Mouse (Mus musculus) embryo, embryonic 10 days (tissue): ENCODE data around the gene Gm7534.

Experiments
- DNase-seq: peaks from one replicate; pipeline ENCODE4 v3.0.0-alpha.2; 2015; ENCODE audit warnings: low spot score

Gm7534 gene

GRCm38 (mm10) chr4:134202904-134203303 is at the start of gene Gm7534:
Gene Gm7534, minus strand, starts transcription at chr4:134203004.
- no peak for DNase-seq

GRCm38 (mm10) chr4:134252131-134252910 is 49.5 kb upstream of the Gm7534 start:
- DNase-seq, result peak; percentile 63

- peak; percentile 62 for DNase-seq
These were observed 48.7 kb upstream of the Gm7534 start for GRCm38 (mm10) chr4:134251241-134252130.

GRCm38 (mm10) chr4:134250930-134251240 is 48.1 kb upstream of the Gm7534 start:
- DNase-seq, result no peak

- DNase-seq, result no peak
These were observed 47.5 kb upstream of the Gm7534 start for GRCm38 (mm10) chr4:134250116-134250929.

- peak; percentile 87 for DNase-seq
These were observed 46.8 kb upstream of the Gm7534 start for GRCm38 (mm10) chr4:134249651-134250050.

- no peak for DNase-seq
These were observed 44.0 kb upstream of the Gm7534 start, which contains the start of gene Gm30191 for GRCm38 (mm10) chr4:134246719-134247258. Gene Gm30191, plus strand, starts transcription at chr4:134246935.

GRCm38 (mm10) chr4:134246256-134246655 is 43.5 kb upstream of the Gm7534 start:
- no peak for DNase-seq

- peak; percentile 95 for DNase-seq
These were observed 42.5 kb upstream of the Gm7534 start, which contains the start of gene Zfp593 for GRCm38 (mm10) chr4:134245148-134245843. Gene Zfp593, minus strand, starts transcription at chr4:134245592.

GRCm38 (mm10) chr4:134243516-134244250 is 40.9 kb upstream of the Gm7534 start, which contains the start of gene E130218I03Rik:
Gene E130218I03Rik, plus strand, starts transcription at chr4:134243662.
- DNase-seq, result no peak

GRCm38 (mm10) chr4:134238686-134239085 is 35.9 kb upstream of the Gm7534 start:
- no peak for DNase-seq

GRCm38 (mm10) chr4:134238279-134238651 is 35.5 kb upstream of the Gm7534 start, which contains the start of gene Cnksr1:
Gene Cnksr1, minus strand, starts transcription at chr4:134238399.
- DNase-seq, result peak; percentile 35

- DNase-seq, result no peak
These were observed 34.9 kb upstream of the Gm7534 start for GRCm38 (mm10) chr4:134237582-134238278.

- no peak for DNase-seq
These were observed 32.1 kb upstream of the Gm7534 start for GRCm38 (mm10) chr4:134234876-134235275.

- DNase-seq, result no peak
These were observed 27.6 kb upstream of the Gm7534 start for GRCm38 (mm10) chr4:134230431-134230830.

GRCm38 (mm10) chr4:134227194-134227593 is 24.4 kb upstream of the Gm7534 start, which contains the start of gene Catsper4:
Gene Catsper4, minus strand, starts transcription at chr4:134227383.
- no peak for DNase-seq

- no peak for DNase-seq
These were observed 20.2 kb upstream of the Gm7534 start for GRCm38 (mm10) chr4:134222793-134223600.

GRCm38 (mm10) chr4:134206488-134207053 is 3.8 kb upstream of the Gm7534 start:
- DNase-seq, result peak; percentile 14
